Comparison of ENCODE assay signal across 20 mouse cellular contexts in genomic region chr5:122089664-122090063, GRCm38 (mm10). TPM values are rescaled to one million over a fixed set of nuclear protein-coding genes. Genes with fewer than 3 reads are reported as not detected.
"Had no signal": no experiment of that assay in that cellular context is flagged by ENCODE, and none has a peak within 500 bp of the region (broad histone marks: within the 10 kb centered on the region; RNA-seq: fewer than 3 reads in every experiment).

No protein-coding gene starts in this region.

- H3K4me1 ChIP-seq: hindbrain, embryonic 12.5 days; hindbrain, embryonic 13.5 days; hindbrain, embryonic 15.5 days; intestine, embryonic 15.5 days had no signal

- H3K9ac ChIP-seq: heart, embryonic 12.5 days; heart, embryonic 13.5 days; heart, embryonic 15.5 days; hindbrain, embryonic 12.5 days; hindbrain, embryonic 13.5 days; hindbrain, embryonic 14.5 days; hindbrain, embryonic 15.5 days; intestine, embryonic 15.5 days; kidney, embryonic 15.5 days had no signal

- H3K9me3 ChIP-seq: heart, embryonic 10.5 days; heart, embryonic 12.5 days; heart, embryonic 15.5 days; hindbrain, embryonic 10.5 days; hindbrain, embryonic 12.5 days; hindbrain, embryonic 13.5 days; hindbrain, embryonic 15.5 days; intestine, embryonic 15.5 days; kidney, embryonic 15.5 days had no signal

- H3K4me3 ChIP-seq: heart, embryonic 10.5 days; heart, embryonic 12.5 days; heart, embryonic 13.5 days; heart, embryonic 15.5 days; hindbrain, embryonic 10.5 days; hindbrain, embryonic 12.5 days; hindbrain, embryonic 13.5 days; hindbrain, embryonic 15.5 days; intestine, embryonic 15.5 days; kidney, embryonic 15.5 days; layer of hippocampus, adult 2 months; left cerebral cortex, adult 2 months had no signal

- H3K36me3 ChIP-seq: heart, embryonic 10.5 days; heart, embryonic 12.5 days; heart, embryonic 13.5 days; heart, embryonic 15.5 days; hindbrain, embryonic 10.5 days; hindbrain, embryonic 12.5 days; hindbrain, embryonic 13.5 days; hindbrain, embryonic 15.5 days; intestine, embryonic 15.5 days; kidney, embryonic 15.5 days had no signal

- H3K27ac ChIP-seq: heart, embryonic 13.5 days; heart, embryonic 15.5 days; hindbrain, embryonic 10.5 days; hindbrain, embryonic 12.5 days; hindbrain, embryonic 13.5 days; hindbrain, embryonic 14.5 days; hindbrain, embryonic 15.5 days; hindbrain, postnatal 0 days; intestine, embryonic 15.5 days; kidney, embryonic 15.5 days; kidney, postnatal 0 days; layer of hippocampus, adult 2 months; left cerebral cortex, adult 2 months had no signal

RNA-seq across cellular contexts. Expression of gene Myl2, which starts 11.1 kb away (rescaled TPM):
- total RNA-seq: hematopoietic stem cell, adult 5-6 weeks; hindbrain, postnatal 0 days; layer of hippocampus, postnatal 10 days had no signal

RNA-seq across cellular contexts. Expression of gene Cux2, which starts 39.8 kb away (rescaled TPM):
- total RNA-seq: hematopoietic stem cell, adult 5-6 weeks had no signal

RNA-seq across cellular contexts. Expression of gene Ccdc63, which starts 51.0 kb away (rescaled TPM):
- total RNA-seq: heart, postnatal 14 days; heart, postnatal 25 days; heart, postnatal 36 days had no signal
